Mouse (Mus musculus) hindbrain, postnatal 0 days (tissue): ENCODE results near the gene Sobp. TPM values are rescaled to one million over a fixed set of nuclear protein-coding genes. Genes with fewer than 3 reads are reported as not detected.
A peak's percentile ranks its signal among the peaks of the same experiment; 100 is the strongest.

Source experiments
- ATAC-seq: fragments of 200-750 bp; cut with Nextera tagmentation; 2 replicates; pipeline ENCODE4 v1.8.0; 2017; ENCODE audit warnings: mild to moderate bottlenecking, moderate TSS enrichment, moderate library complexity
- DNase-seq: peaks from one replicate; pipeline ENCODE4 v3.0.0-alpha.2; 2015; ENCODE audit warnings: low spot score
- H3K27ac ChIP-seq: fragments of 300-500 bp; sonication (generic); 2 replicates; pipeline ENCODE4 v1.5.1; 2014; ENCODE audit warnings: mild to moderate bottlenecking
- H3K27me3 ChIP-seq: fragments of 300-500 bp; sonication (generic); 2 replicates; pipeline ENCODE4 v1.6.1; 2014; ENCODE audit warnings: low read length, mixed read lengths; ENCODE audit not compliant: insufficient read depth
- H3K36me3 ChIP-seq: fragments of 300-500 bp; sonication (generic); 2 replicates; pipeline ENCODE4 v1.6.1; 2014; ENCODE audit warnings: low read length, mixed read lengths; ENCODE audit not compliant: insufficient read depth
- H3K4me1 ChIP-seq: fragments of 300-500 bp; sonication (generic); 2 replicates; pipeline ENCODE4 v1.6.1; 2014; ENCODE audit warnings: antibody characterized with exemption, low read length, mixed read lengths; ENCODE audit not compliant: insufficient read depth
- H3K4me2 ChIP-seq: fragments of 300-500 bp; sonication (generic); 2 replicates; pipeline ENCODE4 v1.6.1; 2014; ENCODE audit warnings: low read depth, mild to moderate bottlenecking, low read length, moderate library complexity, mixed read lengths
- H3K4me3 ChIP-seq: fragments of 300-500 bp; sonication (generic); 2 replicates; pipeline ENCODE4 v1.5.1; 2014; ENCODE audit warnings: low read length
- H3K9ac ChIP-seq: fragments of 300-500 bp; sonication (generic); replicated peaks from 2 replicates; pipeline ENCODE4 v1.6.1; 2014; ENCODE audit warnings: mild to moderate bottlenecking, low read length, moderate library complexity, mixed read lengths
- H3K9me3 ChIP-seq: fragments of 300-500 bp; sonication (generic); 2 replicates; pipeline ENCODE4 v1.6.1; 2016; ENCODE audit warnings: low read length, mixed read lengths
- CTCF ChIP-seq: IDR thresholded peaks from 2 replicates; pipeline ENCODE4 v1.5.1; 2016; ENCODE audit warnings: antibody characterized with exemption, control low read depth, low read depth
- WGBS: fragments of 180-500 bp; shearing (Covaris S2); extraction: QIAGEN DNeasy Blood & Tissue Kit; methylation state at CpG from one replicate; pipeline ENCODE4 v1.1.7; 2014; 5-methylcytosine and 5-hydroxymethylcytosine counted together
- polyA plus RNA-seq: library from polyadenylated mRNA; unstranded; fragments of >200 nt; fragmentation: Nextera tagmentation; extraction: Ambion mirVana; gene quantifications from 2 replicates; pipeline ENCODE4 v1.2.1, GENCODE M21; 2015
- total RNA-seq: library from RNA; depleted of rRNA; stranded (reverse); fragments of >200 nt; gene quantifications from 2 replicates; pipeline ENCODE4 v1.2.3, GENCODE M21; 2014

Gene Sobp
- total and polyA plus RNA-seq, 2 experiments from 2014 or later = 13.8 to 21.4 TPM

GRCm38 (mm10) chr10:43172554-43172953 is 1.8 kb downstream of the Sobp start:
- H3K9ac ChIP-seq = peak overlapping the region; percentile 86
- ATAC-seq (no peak), DNase-seq (no peak)
- WGBS = 2% methylated on average over 8 of the region's 8 CpGs
- peaks cover 10% of the 10 kb centered on the region; the same call in 1 of the 2 replicates for H3K4me1 ChIP-seq
- TF ChIP-seq CTCF = no peak
- peak overlapping the region; percentile 74 for H3K4me3 ChIP-seq
- peak overlapping the region; percentile 83 for H3K4me2 ChIP-seq
- 0 out of 2 replicates have a peak overlapping the region, but pooled peaks have one; percentile 92 for H3K27ac ChIP-seq
- no peaks in the 10 kb centered on the region for H3K36me3 ChIP-seq
- H3K9me3 ChIP-seq = no peaks in the 10 kb centered on the region
- H3K27me3 ChIP-seq = no peaks in the 10 kb centered on the region

GRCm38 (mm10) chr10:43172066-43172465 is 2.3 kb downstream of the Sobp start:
- H3K27ac ChIP-seq = peak overlapping the region; percentile 36; the same call in 1 of the 2 replicates
- 8% methylated on average over 7 of the region's 7 CpGs for WGBS
- ATAC-seq = no peak

GRCm38 (mm10) chr10:43171106-43171505 is 3.2 kb downstream of the Sobp start:
- ATAC-seq (no peak), DNase-seq (no peak)
- Histone ChIP-seq H3K36me3 (no peaks in the 10 kb centered on the region), H3K4me2 (peak overlapping the region; percentile 83), H3K9ac (peak overlapping the region; percentile 41), H3K27ac (no peak overlapping the region), H3K27me3 (no peaks in the 10 kb centered on the region), H3K4me3 (peak overlapping the region; percentile 74), H3K4me1 (peaks cover 10% of the 10 kb centered on the region; the same call in 1 of the 2 replicates), H3K9me3 (no peaks in the 10 kb centered on the region)
- WGBS = 11% methylated on average over 8 of the region's 8 CpGs
- TF ChIP-seq CTCF = no peak

More at GRCm38 (mm10) chr10:43172066-43172465, 2.3 kb downstream of the Sobp start:
- Histone ChIP-seq H3K4me3 (peak overlapping the region; percentile 74), H3K4me1 (peaks cover 10% of the 10 kb centered on the region; the same call in 1 of the 2 replicates), H3K36me3 (no peaks in the 10 kb centered on the region), H3K4me2 (peak overlapping the region; percentile 83), H3K27me3 (no peaks in the 10 kb centered on the region), H3K9ac (peak overlapping the region; percentile 86; the same call in 1 of the 2 replicates), H3K9me3 (no peaks in the 10 kb centered on the region)
- no peak for DNase-seq
- TF ChIP-seq CTCF = no peak

- WGBS = 70% methylated on average over 7 of the region's 7 CpGs
These were observed 5.5 kb downstream of the Sobp start for GRCm38 (mm10) chr10:43168847-43169246.

GRCm38 (mm10) chr10:43166817-43167216 is 7.5 kb downstream of the Sobp start:
- no peaks in the 10 kb centered on the region for H3K36me3 ChIP-seq
- TF ChIP-seq CTCF = peak; percentile 32
- DNase-seq = no peak
- H3K27ac ChIP-seq = no peak overlapping the region
- no peaks in the 10 kb centered on the region for H3K9me3 ChIP-seq
- H3K9ac ChIP-seq = no peak overlapping the region
- peaks cover 10% of the 10 kb centered on the region; the same call in 1 of the 2 replicates for H3K4me1 ChIP-seq
- H3K4me2 ChIP-seq = no peak overlapping the region
- H3K27me3 ChIP-seq = no peaks in the 10 kb centered on the region
- WGBS = 91% methylated on average over 3 of the region's 3 CpGs
- no peak overlapping the region for H3K4me3 ChIP-seq
- no peak for ATAC-seq

More at GRCm38 (mm10) chr10:43168847-43169246, 5.5 kb downstream of the Sobp start:
- no peak for TF ChIP-seq CTCF
- ATAC-seq (no peak), DNase-seq (no peak)
- Histone ChIP-seq H3K4me3 (no peak overlapping the region), H3K9me3 (no peaks in the 10 kb centered on the region), H3K4me2 (no peak overlapping the region), H3K27ac (no peak overlapping the region), H3K9ac (no peak overlapping the region), H3K36me3 (no peaks in the 10 kb centered on the region), H3K4me1 (peaks cover 10% of the 10 kb centered on the region; the same call in 1 of the 2 replicates), H3K27me3 (no peaks in the 10 kb centered on the region)

GRCm38 (mm10) chr10:43166146-43166545 is 8.2 kb downstream of the Sobp start:
- H3K27me3 ChIP-seq = no peaks in the 10 kb centered on the region
- no peaks in the 10 kb centered on the region for H3K9me3 ChIP-seq
- H3K9ac ChIP-seq = no peak overlapping the region
- DNase-seq = no peak
- no peak for TF ChIP-seq CTCF
- no peak overlapping the region for H3K27ac ChIP-seq
- 98% methylated on average over 1 of the region's 1 CpGs for WGBS
- no peak for ATAC-seq
- H3K4me3 ChIP-seq = no peak overlapping the region
- peaks cover 8% of the 10 kb centered on the region; the same call in 1 of the 2 replicates for H3K4me1 ChIP-seq
- no peaks in the 10 kb centered on the region for H3K36me3 ChIP-seq
- no peak overlapping the region for H3K4me2 ChIP-seq

- DNase-seq (no peak), ATAC-seq (no peak)
- no peak overlapping the region for H3K27ac ChIP-seq
- WGBS = 92% methylated on average over 2 of the region's 2 CpGs
- no peak overlapping the region for H3K4me3 ChIP-seq
- H3K36me3 ChIP-seq = no peaks in the 10 kb centered on the region
- no peaks in the 10 kb centered on the region for H3K27me3 ChIP-seq
- no peaks in the 10 kb centered on the region for H3K9me3 ChIP-seq
- no peak overlapping the region for H3K4me2 ChIP-seq
- no peaks in the 10 kb centered on the region for H3K4me1 ChIP-seq
- TF ChIP-seq CTCF = no peak
- H3K9ac ChIP-seq = no peak overlapping the region
These were observed 9.9 kb downstream of the Sobp start for GRCm38 (mm10) chr10:43164406-43164805.
